Mouse (Mus musculus) CH12.LX (cell line): Measurements from ENCODE around the gene Aebp2.
"Not testable (repeated sequence)": the region's sequence is repeated elsewhere in the genome, so short reads cannot be mapped to it uniquely, and the experiment has no call there.

Experiments used
- CTCF ChIP-seq, 2 experiments: IDR thresholded peaks in 1 of 2; conservative IDR thresholded peaks in 1 of 2; 2 replicates each; pipeline ENCODE4 v1.5.1; 2011 to 2012; ENCODE audit warnings: low read depth in 2 of 2, low read length in 2 of 2, improper control_type of control experiment in 1 of 2, inconsistent platforms in 1 of 2, mild to moderate bottlenecking in 1 of 2, moderate library complexity in 1 of 2
- E2F4 ChIP-seq: IDR thresholded peaks from 2 replicates; pipeline ENCODE4 v1.6.1; 2011; ENCODE audit warnings: low read depth, low read length, improper control_type of control experiment; ENCODE audit not compliant: insufficient replicate concordance
- ELF1 ChIP-seq: IDR thresholded peaks from 2 replicates; pipeline ENCODE4 v1.6.1; 2014; ENCODE audit warnings: low read depth, mild to moderate bottlenecking, inconsistent platforms, low read length, improper control_type of control experiment
- HCFC1 ChIP-seq: IDR thresholded peaks from 2 replicates; pipeline ENCODE4 v1.6.1; 2012; ENCODE audit warnings: low read depth, mild to moderate bottlenecking, inconsistent platforms, low read length, improper control_type of control experiment
- IRF4 ChIP-seq: IDR thresholded peaks from 2 replicates; pipeline ENCODE4 v1.6.1; 2014; ENCODE audit warnings: low read depth, mild to moderate bottlenecking, inconsistent platforms, low read length, improper control_type of control experiment
- MAX ChIP-seq: IDR thresholded peaks from 2 replicates; pipeline ENCODE4 v1.6.1; 2011; ENCODE audit warnings: low read length, improper control_type of control experiment
- MAZ ChIP-seq: IDR thresholded peaks from 2 replicates; pipeline ENCODE4 v1.6.1; 2012; ENCODE audit warnings: low read depth, mild to moderate bottlenecking, inconsistent platforms, low read length, improper control_type of control experiment, moderate library complexity
- MEF2A ChIP-seq: IDR thresholded peaks from 2 replicates; pipeline ENCODE4 v1.6.1; 2014; ENCODE audit warnings: low read depth, mild to moderate bottlenecking, inconsistent platforms, low read length, improper control_type of control experiment, borderline replicate concordance
- NRF1 ChIP-seq: IDR thresholded peaks from 2 replicates; pipeline ENCODE4 v1.6.1; 2014; ENCODE audit warnings: low read depth, mild to moderate bottlenecking, inconsistent platforms, low read length, improper control_type of control experiment, moderate library complexity
- RCOR1 ChIP-seq: conservative IDR thresholded peaks from 2 replicates; pipeline ENCODE4 v1.6.1; 2012; ENCODE audit warnings: low read depth, mild to moderate bottlenecking, inconsistent platforms, low read length, improper control_type of control experiment
- SIN3A ChIP-seq: IDR thresholded peaks from 2 replicates; pipeline ENCODE4 v1.6.1; 2012; ENCODE audit warnings: low read length, improper control_type of control experiment, inconsistent platforms
- TCF12 ChIP-seq: IDR thresholded peaks from 2 replicates; pipeline ENCODE4 v1.6.1; 2014; ENCODE audit warnings: low read depth, mild to moderate bottlenecking, inconsistent platforms, low read length, improper control_type of control experiment
- ZC3H11A ChIP-seq: IDR thresholded peaks from 2 replicates; pipeline ENCODE4 v1.6.1; 2012; ENCODE audit warnings: low read depth, mild to moderate bottlenecking, inconsistent platforms, low read length, improper control_type of control experiment
- ZNF384 ChIP-seq: IDR thresholded peaks from 2 replicates; pipeline ENCODE4 v1.6.1; 2012; ENCODE audit warnings: low read depth, low read length, improper control_type of control experiment, inconsistent platforms

GRCm38 (mm10) chr6:140600671-140601070 is 21.8 kb upstream of the Aebp2 start:
- TF ChIP-seq RCOR1, NRF1, MAZ, ELF1, E2F4, SIN3A, MEF2A, HCFC1, TCF12, ZC3H11A, MAX, IRF4: not testable (repeated sequence)
- TF ChIP-seq CTCF (conservative IDR thresholded peaks at IDR 0.05 in 1 of 2, IDR thresholded peaks at IDR 0.05 in 1 of 2; ENCODE audit: low read depth in 2 of 2, low read length in 2 of 2) (peak in 1 of 2 experiments; percentile 41; a peak in 1 of 4 replicates), ZNF384 (peak; percentile 87)
